Mouse (Mus musculus): ENCODE measurements around the gene Mcpt1. TPM values are rescaled to one million over a fixed set of nuclear protein-coding genes. Genes with fewer than 3 reads are reported as not detected.
"Not testable (repeated sequence)": the region's sequence is repeated elsewhere in the genome, so short reads cannot be mapped to it uniquely, and the experiment has no call there.

Gene Mcpt1
- total RNA-seq (2021), result not detected

DNA sequence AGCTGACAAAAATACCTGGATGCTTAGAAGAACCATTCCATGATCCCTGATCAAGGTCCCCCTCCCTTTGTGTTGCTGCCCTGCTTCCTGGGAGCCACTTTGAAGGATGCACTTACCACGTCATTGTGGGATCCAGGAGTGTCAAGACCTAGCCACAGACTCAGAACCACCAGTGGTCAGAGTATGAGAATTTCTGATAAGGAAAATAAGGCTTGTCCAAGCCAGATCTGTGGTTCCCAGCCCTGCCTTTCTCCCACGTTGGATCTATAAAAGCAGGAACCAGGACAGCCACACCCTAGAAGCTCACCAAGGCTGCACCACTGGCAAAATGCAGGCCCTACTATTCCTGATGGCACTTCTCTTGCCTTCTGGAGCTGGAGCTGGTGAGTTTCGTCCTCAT lies at the start of gene Mcpt1:
TSS of gene Mcpt1 (plus strand) at position 301 of the 400 bp plus-strand sequence.
- intact Hi-C loops (cut with DNase I); DNase-seq: not testable (repeated sequence)

DNA sequence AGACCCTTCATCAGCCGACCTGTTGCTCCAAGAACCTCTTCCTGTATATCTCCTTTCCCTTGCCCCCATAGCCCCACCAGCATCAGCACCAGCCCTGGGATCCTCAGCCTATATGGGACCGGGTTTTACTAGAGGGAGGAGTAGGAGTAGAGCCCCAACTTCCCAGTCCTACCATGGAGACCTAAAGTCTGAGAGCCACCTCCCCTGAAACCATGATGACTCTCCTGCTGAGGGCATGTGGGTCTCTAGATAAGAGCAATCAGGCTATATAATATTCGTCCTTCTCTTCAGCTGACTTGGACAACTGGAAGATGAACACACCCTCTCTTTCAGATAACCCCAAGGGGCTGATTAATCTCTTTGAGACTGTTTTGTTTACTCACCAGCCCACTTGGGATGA lies 30.3 kb upstream of the Mcpt1 start:
- intact Hi-C loops (cut with DNase I); DNase-seq: not testable (repeated sequence)

DNA sequence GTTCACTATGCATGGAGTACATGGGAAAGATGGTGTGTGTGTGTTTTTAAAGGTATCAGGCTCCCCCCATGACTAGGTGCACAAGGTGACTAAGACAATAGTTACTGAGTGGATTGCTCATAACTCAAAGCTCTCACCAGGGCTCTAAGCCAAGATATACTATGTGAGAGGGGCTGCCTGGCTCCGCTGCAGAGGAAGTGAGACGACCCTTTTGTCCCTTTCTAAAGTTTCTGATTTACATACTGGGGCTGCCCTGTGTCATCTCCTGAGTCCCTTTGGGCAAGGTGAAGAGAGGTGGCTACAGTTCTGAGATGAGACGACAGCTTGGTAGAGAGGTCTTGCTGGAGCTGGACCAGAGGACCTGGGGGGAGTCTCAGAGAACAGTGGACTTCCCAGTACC lies 4.6 kb upstream of the Mcpt1 start:
- no peak for DNase-seq
- intact Hi-C loops (cut with DNase I), result no loop called here

DNA sequence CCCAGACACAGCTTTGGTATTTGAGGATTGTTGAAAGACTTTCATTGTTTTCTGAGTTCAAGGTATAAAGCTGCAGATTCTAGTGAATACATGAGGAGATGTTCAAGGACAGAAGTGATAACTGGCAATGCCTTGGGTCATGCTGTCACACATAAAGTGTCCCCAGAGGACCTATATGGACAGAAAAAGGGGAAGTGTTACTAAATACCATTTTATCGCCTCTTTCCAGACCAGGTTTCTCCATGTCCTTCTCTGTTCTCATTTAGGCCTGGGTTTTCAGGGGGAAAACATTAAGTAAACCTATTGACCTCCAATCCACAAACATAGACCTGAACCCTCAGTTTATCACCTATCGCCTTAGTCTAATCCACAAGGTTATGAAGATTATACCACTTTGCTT lies 3.8 kb upstream of the Mcpt1 start:
- DNase-seq, result no peak
- intact Hi-C loops (cut with DNase I), result no loop called here

DNA sequence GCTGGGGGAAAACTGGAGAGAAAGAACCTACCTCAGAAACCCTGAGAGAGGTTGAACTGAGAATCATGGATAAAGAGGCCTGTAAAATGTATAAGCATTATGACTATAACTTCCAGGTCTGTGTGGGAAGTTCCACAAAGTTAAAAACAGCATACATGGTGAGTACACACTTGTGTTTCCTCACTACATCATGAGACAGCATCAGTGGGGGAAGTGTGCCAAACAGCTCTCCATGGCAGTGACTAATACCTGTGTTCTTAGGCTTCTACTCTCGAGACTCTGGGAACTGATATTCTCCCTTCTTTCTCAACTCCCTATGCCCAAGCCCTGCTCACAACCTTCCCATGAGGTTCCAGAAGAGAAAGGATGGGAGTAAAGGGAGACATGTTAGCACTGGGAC lies 1.7 kb downstream of the Mcpt1 start:
- intact Hi-C loops (cut with DNase I), result no loop called here
- DNase-seq, result no peak

DNA sequence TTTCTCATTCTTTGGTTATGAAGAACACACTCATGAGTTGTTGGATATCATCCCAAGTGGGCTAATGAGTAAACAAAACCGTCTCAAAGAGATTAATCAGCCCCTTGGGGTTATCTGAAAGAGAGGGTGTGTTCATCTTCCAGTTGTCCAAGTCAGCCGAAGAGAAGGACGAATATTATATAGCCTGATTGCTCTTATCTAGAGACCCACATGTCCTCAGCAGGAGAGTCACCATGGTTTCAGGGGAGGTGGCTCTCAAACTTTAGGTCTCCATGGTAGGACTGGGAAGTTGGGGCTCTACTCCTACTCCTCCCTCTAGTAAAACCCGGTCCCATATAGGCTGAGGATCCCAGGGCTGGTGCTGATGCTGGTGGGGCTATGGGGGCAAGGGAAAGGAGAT lies 3.5 kb downstream of the Mcpt1 start:
- intact Hi-C loops (cut with DNase I); DNase-seq: not testable (repeated sequence)

DNA sequence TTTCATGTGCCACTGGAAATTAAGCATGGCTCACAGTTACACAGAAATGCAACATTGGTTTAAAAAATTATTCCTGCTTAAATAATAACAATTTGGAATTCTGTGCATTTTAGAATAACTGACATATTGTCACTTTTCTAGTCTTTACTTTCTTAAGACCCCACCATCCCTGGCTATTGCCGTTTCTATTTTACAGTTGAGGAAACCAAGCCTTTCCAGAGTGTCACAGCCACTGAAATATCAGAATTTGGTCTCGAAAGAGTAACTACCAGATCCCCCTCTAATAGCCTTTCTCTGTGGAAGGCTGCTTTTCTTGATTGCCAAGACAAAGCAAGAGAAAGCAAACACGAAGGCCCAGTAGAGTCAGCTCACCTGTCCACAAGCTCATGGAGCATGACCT lies 12.6 kb downstream of the Mcpt1 start, which contains the start of gene Mcpt9:
TSS of gene Mcpt9 (minus strand) at position 101 of the 400 bp plus-strand sequence.
- DNase-seq; intact Hi-C loops (cut with DNase I): not testable (repeated sequence)

DNA sequence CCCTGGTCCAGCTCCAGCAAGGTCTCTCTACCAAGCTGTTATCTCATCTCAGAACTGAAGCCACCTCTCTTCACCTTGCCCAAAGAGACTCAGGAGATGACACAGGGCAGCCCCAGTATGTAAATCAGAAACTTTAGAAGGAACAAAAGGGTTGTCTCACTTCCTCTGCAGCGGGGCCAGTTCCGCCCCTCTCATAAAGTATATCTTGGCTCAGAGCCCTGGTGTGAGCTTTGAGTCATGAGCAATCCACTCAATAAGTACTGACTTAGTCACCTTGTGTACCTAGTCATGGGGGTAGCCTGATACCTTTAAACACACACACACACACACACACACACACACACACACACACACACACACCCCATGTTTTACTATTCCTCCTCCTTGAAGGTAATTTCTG lies 16.7 kb downstream of the Mcpt1 start:
- DNase-seq, result no peak
- intact Hi-C loops (cut with DNase I), result no loop called here

DNA sequence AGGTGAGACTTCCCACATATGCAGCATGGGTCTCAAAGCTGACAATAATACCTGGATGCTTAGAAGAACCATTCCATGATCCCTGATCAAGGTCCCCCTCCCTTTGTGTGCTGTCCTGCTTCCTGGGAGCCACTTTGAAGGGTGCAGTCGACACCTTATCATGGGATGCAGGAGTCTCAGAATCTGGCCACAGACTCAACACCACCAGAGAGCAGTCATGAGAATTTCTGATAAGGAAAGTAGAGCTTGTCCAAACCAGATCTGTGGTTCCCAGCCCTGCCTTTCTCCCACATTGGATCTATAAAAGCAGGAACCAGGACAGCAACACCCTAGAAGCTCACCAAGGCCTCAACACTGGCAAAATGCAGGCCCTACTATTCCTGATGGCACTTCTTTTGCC lies 24.0 kb downstream of the Mcpt1 start, which contains the start of gene Mcpt2:
TSS of gene Mcpt2 (plus strand) at position 250 of the 400 bp plus-strand sequence.
- DNase-seq; intact Hi-C loops (cut with DNase I): not testable (repeated sequence)

DNA sequence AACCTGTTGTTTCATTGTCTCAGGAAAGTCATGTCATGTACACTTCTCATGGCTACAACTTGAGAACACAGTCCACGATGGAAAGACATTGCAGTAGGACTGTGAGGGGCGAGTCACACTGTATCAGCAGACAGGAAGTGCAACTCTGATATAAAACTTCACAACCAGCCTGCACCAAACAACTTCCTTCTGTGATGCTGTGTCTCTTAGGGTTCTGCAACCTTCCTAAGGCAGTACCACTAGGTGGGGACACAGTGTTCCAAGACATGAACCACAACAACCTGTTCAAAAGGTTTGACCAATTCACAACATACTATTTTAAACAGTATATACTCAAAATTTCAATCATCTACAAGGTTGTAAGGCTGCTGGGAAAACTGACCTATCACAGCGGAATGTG lies 37.6 kb downstream of the Mcpt1 start:
- no peak for DNase-seq
- intact Hi-C loops (cut with DNase I), result no loop called here

DNA sequence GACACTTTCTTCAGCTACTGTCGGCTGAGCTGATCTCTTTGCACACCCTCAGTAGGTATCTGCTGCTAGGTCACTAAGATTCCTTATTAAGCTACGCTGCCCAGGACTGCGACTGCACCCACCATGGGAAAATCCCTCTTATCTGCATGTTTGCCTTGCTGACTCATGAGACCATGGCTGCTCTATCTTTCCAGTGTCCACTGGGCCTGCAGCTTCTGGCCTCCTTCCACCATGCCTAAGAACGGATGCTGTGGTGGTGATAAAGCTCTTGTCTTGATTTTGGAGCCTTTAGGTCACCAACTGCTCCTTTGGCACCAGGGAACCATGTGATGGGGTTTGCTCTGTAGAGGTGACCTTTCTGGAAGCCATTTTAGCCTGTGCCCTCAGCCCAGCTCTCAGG lies 40.0 kb downstream of the Mcpt1 start:
- intact Hi-C loops (cut with DNase I), result no loop called here
- DNase-seq, result no peak

DNA sequence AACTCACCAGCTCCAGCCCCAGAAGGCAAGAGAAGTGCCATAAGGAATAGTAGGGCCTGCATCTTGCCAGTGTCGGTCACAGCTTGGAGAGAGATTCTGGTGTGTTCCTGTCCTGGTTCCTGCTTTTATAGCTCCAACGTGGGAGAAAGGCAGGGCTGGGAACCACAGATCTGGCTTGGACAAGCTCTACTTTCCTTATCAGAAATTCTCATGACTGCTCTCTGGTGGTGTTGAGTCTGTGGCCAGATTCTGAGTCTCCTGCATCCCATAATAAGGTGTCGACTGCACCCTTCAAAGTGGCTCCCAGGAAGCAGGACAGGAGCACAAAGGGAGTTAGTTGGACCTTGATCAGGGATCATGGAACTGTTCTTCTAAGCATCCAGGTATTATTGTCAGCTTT lies 44.4 kb downstream of the Mcpt1 start, which contains the start of gene Mcpt4:
TSS of gene Mcpt4 (minus strand) at position 101 of the 400 bp plus-strand sequence.
- intact Hi-C loops (cut with DNase I); DNase-seq: not testable (repeated sequence)

Other genes with a start within 250 kb of the Mcpt1 start
- gene Adcy4, start 233.9 kb upstream of the Mcpt1 start, total RNA-seq (2021), result 1 to 10 TPM; 4.6 to 5.2 TPM
- 1 to 10 TPM; 1.4 to 1.8 TPM for gene Ripk3, start 229.1 kb upstream of the Mcpt1 start, total RNA-seq (2021)
- 1 to 10 TPM; 8.2 TPM for gene Nfatc4, start 194.8 kb upstream of the Mcpt1 start, total RNA-seq (2021)
- gene Nynrin, start 164.0 kb upstream of the Mcpt1 start, total RNA-seq (2021), result 10 to 100 TPM; 39.1 to 40.9 TPM
- under 1 TPM; 0.44 to 0.74 TPM for gene Cbln3, start 133.6 kb upstream of the Mcpt1 start, total RNA-seq (2021)
- 10 to 100 TPM; 12.5 to 13.4 TPM for gene Khnyn, start 133.0 kb upstream of the Mcpt1 start, total RNA-seq (2021)
- 10 to 100 TPM; 63.1 to 75.9 TPM for gene Sdr39u1, start 117.7 kb upstream of the Mcpt1 start, total RNA-seq (2021)
- 10 to 100 TPM in 1 of 2 experiments, 1 to 10 TPM in 1; 9.8 to 12.4 TPM for gene Cma1, start 73.3 kb upstream of the Mcpt1 start, total RNA-seq (2021)
- gene Cma2, start 67.0 kb upstream of the Mcpt1 start, total RNA-seq (2021), result not detected
- not detected for gene Mcpt9, start 12.5 kb downstream of the Mcpt1 start, total RNA-seq (2021)
- not detected for gene Mcpt2, start 24.1 kb downstream of the Mcpt1 start, total RNA-seq (2021)
- gene Mcpt4, start 44.3 kb downstream of the Mcpt1 start, total RNA-seq (2021), result 1 to 10 TPM; 3.1 to 4.8 TPM
- gene Mcpt8, start 67.3 kb downstream of the Mcpt1 start, total RNA-seq (2021), result not detected
- gene Ctsg, start 84.6 kb downstream of the Mcpt1 start, total RNA-seq (2021), result under 1 TPM in 1 of 2 experiments, not detected in 1; 0.40 TPM
- not detected for gene Gzme, start 102.7 kb downstream of the Mcpt1 start, total RNA-seq (2021)
- gene Gzmd, start 114.6 kb downstream of the Mcpt1 start, total RNA-seq (2021), result not detected
- gene Gzmg, start 141.6 kb downstream of the Mcpt1 start, total RNA-seq (2021), result not detected
- not detected for gene Gzmn, start 156.6 kb downstream of the Mcpt1 start, total RNA-seq (2021)
- not detected for gene Gzmf, start 193.4 kb downstream of the Mcpt1 start, total RNA-seq (2021)
- gene Gzmc, start 216.7 kb downstream of the Mcpt1 start, total RNA-seq (2021), result not detected
- gene Gzmb, start 244.3 kb downstream of the Mcpt1 start, total RNA-seq (2021), result not detected